Mouse (Mus musculus) gastrocnemius, postnatal 14 days (tissue): ENCODE data around the gene Hist1h1c. TPM values are rescaled to one million over a fixed set of nuclear protein-coding genes. Genes with fewer than 3 reads are reported as not detected.
"Not testable (repeated sequence)": the region's sequence is repeated elsewhere in the genome, so short reads cannot be mapped to it uniquely, and the experiment has no call there.

Source experiments
- DNase-seq: peaks from one replicate; pipeline ENCODE4 v3.0.0; 2021; ENCODE audit warnings: mixed read lengths
- intact Hi-C: fragments of 180-260 bp; cut with DNase I; formaldehyde crosslinking; loops from one replicate; pipeline ENCODE4 v1.15.1; 2025; ENCODE audit warnings: low total_unique reads
- total RNA-seq, 2 experiments: library from RNA; stranded (reverse); gene quantifications; 2 replicates each; pipeline ENCODE4 v1.2.3; 2021

The Hist1h1c gene
- total RNA-seq, 2 experiments from 2014 or later, result 258 to 269 TPM

DNA sequence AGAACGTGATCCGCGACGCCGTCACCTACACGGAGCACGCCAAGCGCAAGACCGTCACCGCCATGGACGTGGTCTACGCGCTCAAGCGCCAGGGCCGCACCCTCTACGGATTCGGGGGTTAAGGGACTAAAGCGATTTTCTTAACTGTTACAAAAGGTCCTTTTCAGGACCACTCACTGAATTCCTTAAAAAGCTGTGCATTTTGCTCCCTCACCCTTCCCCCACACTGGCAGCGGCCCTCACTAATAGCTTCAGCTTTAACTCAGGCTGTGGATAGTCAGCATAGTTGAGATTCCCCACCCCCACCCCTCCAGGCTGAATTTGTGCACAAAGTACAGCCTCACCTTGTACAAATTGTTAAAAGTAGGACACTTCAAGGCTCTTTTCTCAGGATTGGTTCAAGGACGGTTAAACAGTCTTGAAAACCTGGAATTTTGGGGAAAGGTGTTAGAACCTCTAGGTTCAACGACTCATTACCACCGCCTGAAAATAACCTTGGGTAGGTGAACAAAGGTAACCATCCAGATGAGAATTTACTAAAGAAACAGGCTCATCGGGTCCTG, 18.7 kb downstream of the Hist1h1c start:
- intact Hi-C loops, result no loop called here
- no peak for DNase-seq

DNA sequence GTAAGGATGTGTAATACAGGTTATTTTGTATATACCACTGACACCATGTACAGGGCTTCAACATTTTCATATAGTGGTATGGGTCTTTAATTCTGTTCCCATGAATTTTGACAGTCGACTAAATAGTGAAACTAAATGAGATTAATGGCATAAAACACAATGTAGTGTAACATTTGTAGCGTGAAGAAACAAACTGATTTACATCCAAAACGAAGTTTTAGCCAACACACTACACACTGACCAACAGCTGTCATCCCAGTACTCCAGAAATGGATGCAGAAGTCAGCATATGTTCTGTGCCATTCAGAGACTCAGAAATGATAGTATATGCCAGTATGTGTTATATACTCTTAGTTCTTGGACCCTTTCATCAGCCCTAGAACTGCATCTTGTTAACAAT, 19.3 kb downstream of the Hist1h1c start:
- no peak for DNase-seq
- intact Hi-C loops, result no loop called here

DNA sequence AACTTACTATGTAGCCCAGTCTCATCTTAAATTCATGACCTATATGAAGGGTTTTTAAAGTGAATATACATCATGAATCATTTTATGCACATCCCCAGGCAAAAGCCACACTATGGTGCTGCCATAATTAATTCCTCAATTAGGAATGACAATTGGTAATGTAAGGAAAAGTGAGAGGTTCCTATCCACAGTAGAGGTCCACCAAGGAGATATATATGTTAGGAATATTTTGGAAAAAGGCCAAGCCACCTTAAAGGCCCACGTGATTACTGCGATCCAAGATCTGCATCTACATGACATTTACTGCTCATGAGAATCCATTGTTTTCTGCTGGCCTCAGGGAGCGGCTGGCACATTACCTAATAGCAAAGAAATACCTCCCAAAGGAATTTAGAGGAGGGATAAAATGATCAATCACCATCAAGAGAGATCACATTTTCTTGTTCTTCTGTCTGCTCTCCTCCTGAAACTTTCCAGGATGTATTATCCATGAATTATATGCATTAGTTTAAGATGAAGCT, 20.7 kb downstream of the Hist1h1c start:
- intact Hi-C loops, result no loop called here
- no peak for DNase-seq

- intact Hi-C loops, result no loop called here
- DNase-seq, result no peak
These were observed 21.3 kb downstream of the Hist1h1c start for GRCm38 (mm10) chr13:23759916-23760239.

DNA sequence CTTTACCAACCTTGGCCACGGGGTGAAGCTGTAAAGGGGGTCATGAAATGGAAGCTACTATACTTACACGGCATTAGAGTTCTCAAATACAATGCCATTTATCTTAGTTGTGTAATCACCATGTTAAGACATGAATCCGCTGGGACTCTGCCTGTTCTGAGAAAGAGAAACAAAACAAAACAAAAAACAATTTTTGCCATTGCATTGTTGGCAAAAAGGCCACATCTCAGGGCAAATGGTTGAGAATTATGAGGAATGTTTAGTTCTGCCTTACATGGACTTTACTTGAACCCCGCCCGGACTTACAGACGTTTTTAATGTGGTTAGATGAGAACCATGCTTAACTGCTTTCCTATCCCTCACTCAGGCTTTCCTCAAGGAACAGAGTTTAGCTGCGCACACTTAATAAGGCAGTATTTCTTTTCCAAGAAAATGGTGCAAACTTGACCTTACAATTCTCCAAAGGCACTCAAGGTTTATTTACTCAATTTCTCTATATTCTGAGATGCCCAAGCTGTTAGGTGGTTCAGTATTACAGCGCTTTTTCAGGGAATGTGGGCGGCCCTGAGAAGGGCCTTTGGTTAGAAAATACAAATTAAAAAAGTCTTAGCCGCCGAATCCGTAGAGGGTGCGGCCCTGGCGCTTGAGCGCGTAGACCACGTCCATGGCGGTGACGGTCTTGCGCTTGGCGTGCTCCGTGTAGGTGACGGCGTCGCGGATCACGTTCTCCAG, 21.8 kb downstream of the Hist1h1c start:
- intact Hi-C loops, result no loop called here
- DNase-seq, result no peak

DNA sequence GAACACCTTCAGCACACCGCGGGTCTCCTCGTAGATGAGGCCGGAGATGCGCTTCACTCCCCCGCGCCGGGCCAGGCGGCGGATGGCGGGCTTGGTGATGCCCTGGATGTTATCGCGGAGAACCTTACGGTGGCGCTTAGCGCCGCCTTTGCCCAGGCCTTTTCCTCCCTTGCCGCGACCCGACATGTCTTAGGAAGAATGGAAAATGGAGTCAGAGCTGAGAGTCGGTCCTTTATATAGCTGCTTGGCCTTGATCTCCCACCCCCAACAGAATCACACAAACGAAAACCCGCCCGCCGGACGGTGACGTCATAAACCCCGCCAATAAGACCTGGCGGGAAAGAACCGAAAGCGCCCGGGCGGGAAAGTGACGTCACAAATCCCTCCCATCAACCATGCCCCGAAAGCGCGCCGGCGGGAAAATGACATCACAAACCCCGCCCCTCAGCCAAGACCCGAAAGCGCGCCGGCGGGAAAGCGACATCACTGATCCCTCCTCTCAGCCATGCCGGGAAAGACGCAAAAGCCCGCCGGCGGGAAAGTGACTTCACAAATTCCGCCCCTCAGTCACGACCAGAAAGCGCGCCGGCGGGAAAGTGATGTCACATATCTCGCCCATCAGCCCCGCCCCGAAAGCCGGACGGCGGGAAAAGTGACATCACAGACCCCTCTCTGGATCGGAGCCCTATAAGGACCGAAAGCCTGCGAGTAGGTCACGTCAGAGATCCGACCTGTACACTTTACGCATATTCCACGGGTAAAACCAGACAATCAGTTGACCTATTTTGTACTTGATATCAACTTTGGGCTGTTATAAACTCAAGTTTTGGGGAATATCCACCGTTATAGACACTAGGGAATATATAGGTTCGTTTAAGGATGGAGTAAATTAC, 22.6 kb downstream of the Hist1h1c start, which contains the start of gene Hist1h4a:
TSS of gene Hist1h4a (minus strand) at position 259 of the 893 bp plus-strand sequence.
- intact Hi-C loops, result no loop called here
- peak; percentile 96 for DNase-seq

- intact Hi-C loops, result not testable (repeated sequence)
- DNase-seq, result peak; percentile 27
These were observed 23.5 kb downstream of the Hist1h1c start, which contains the start of gene Hist1h3a for GRCm38 (mm10) chr13:23761871-23762821. Gene Hist1h3a, minus strand, starts transcription at chr13:23762386.

DNA sequence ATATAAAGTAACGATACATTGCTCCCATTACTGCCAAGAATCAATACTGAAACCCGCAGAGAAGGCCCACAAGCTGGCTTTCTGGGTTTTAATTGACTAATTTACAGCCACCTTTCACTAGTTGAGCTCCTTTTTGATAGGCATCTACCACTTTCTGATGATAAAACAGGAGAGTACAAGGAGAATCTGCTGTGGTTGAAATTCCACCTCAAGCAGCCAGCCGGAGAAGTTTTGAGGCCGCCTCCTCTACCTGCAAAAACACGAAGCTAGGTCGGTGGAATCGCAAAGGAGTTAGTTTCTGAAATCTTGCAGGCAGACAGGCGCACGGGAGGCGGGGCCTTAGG, 24.6 kb downstream of the Hist1h1c start:
- intact Hi-C loops, result no loop called here

DNA sequence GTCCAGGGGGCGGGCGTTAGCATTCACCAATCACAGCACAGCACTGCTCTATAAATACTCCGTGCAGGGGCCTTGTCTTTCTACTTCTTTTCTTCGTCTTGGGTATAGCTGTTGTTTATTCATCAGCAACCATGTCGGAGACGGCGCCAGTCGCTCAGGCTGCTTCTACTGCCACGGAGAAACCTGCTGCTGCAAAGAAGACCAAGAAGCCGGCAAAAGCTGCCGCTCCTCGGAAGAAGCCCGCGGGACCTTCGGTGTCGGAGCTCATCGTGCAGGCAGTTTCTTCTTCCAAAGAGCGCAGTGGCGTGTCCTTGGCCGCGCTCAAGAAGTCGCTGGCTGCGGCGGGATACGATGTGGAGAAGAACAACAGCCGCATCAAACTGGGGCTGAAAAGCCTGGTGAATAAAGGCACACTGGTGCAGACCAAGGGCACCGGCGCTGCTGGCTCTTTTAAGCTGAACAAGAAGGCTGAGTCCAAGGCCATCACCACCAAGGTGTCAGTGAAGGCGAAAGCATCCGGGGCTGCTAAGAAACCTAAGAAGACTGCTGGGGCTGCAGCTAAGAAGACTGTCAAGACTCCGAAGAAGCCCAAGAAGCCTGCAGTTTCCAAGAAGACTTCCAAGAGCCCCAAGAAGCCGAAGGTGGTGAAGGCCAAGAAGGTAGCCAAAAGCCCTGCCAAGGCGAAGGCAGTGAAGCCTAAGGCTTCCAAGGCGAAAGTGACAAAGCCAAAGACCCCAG, 25.1 kb downstream of the Hist1h1c start, which contains the start of gene Hist1h1a:
TSS of gene Hist1h1a (plus strand) at position 81 of the 738 bp plus-strand sequence.
- DNase-seq, result peak; percentile 77
- intact Hi-C loops, result no loop called here

More for the DNA sequence above, 24.6 kb downstream of the Hist1h1c start:
- no peak for DNase-seq

- DNase-seq, result no peak
- intact Hi-C loops, result no loop called here
These were observed 25.9 kb downstream of the Hist1h1c start for GRCm38 (mm10) chr13:23764324-23765171.

DNA sequence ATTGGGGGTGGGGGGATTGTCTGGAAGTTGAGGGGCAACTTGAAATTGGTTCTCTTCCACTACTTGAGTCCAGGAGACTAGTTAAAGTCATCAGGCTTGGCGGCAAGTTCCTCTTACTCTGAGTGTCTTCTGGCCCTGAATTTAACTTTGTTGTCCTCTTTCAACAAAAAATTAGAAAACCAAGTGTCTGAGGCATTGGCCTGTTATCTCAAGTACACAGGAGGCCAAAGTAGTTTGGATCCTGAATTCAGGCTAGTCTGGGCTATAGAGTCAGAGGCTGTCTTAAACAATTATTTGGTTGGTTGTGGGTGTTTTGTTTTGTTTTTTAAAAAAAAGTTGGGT, 26.5 kb downstream of the Hist1h1c start:
- no peak for DNase-seq
- intact Hi-C loops, result no loop called here

GRCm38 (mm10) chr13:23766772-23767171, 28.2 kb downstream of the Hist1h1c start:
- intact Hi-C loops, result no loop called here
- DNase-seq, result no peak

DNA sequence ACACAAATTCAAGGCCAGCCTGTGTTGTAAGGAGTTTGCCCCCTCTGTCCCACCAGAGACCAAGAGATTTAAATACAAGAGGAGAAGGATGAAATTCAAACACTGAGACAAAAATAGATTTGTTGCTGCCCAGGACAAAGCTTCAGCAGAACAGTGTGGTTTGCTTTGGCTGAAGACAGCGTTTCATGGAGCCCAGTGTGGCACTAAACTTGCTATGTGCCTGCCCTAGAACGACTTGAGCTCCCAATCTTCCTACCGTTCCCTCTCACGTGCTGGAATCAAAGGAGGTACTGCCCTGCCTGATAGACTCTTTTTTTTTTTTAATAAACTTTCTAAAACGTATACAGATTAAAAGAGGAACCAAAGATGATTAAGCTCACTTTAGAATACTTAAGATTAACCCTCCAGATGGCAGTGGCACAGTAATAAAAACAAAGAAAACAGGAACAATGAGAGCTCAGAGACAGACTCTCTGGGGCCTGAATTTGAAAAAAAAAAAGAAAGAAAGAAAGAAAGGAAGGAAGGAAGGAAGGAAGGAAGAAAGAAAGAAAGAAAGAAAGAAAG, 30.3 kb downstream of the Hist1h1c start:
- no peak for DNase-seq
- intact Hi-C loops, result no loop called here

DNA sequence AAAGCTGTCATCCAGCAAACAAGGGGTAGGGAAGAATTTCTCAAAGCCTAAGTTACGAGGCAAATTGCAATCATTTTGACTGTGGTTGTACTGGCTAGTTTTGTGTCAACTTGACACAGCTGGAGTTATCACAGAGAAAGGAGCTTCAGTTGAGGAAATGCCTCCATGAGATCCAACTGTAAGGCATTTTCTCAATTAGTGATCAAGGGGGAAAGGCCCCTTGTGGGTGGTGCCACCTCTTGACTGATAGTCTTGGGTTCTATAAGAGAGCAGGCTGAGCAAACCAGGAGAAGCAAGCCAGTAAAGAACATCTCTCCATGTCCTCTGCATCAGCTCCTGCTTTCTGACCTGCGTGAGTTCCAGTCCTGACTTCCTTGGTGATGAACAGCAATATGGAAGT, 31.0 kb downstream of the Hist1h1c start, which contains the start of gene Trim38:
TSS of gene Trim38 (plus strand) at position 301 of the 400 bp plus-strand sequence.
- DNase-seq, intact Hi-C loops: not testable (repeated sequence)

DNA sequence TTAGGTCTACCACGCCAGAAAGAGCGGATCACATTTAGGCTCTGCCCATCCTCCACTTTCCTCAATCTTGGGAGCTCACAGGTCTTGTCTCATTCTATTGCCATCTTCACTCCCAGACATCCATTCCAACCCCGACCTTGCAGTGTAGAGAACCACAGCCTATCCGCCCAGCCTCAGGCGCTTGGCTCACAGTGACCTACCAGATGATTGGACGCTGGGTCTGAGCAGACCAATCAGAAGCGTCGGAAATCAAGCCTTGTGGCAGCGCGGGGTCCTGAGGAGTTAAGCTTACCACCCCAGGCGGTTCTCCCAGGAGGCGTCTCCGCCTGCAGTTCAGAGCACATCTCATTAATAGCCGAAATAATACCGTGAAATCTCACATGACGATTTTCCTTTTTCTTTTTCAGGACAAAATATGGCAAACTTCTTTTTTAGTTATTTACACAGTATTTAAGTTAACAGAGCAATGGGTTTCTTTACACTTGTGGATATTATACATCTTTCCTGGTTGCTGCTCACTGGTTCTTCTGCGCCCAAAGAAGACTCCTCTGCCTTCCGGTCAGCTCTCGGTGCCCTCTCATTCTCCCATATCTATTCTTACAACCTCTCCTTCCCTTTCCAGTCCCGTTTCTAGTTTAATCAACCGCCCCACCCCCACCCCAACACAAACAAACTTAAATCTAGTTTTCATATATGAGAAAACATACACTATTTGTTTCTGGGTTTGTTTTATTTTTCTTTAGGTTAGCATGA, 34.1 kb downstream of the Hist1h1c start:
- intact Hi-C loops, result no loop called here
- peak; percentile 19 for DNase-seq

DNA sequence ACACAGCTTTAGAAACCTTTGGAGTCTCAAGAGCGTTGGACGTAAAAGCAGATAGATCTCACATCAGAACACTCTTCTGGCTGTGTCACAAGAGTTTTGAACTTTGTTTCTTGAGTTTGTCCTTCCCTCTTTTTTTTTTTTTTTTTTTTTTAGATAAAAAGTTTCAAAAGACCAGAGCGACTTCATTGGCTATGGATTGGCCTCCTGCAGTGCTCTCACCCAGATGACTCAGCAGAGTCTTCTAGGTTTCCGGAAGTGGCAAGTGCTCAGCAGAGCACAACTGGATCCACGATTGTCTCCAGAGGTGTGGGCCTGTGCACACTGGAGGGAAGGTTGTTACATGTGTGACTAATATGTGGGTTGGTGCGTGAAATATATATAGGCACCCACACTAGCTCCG, 39.7 kb downstream of the Hist1h1c start:
- DNase-seq, result no peak
- intact Hi-C loops, result no loop called here

GRCm38 (mm10) chr13:23779025-23779424, 40.4 kb downstream of the Hist1h1c start:
- intact Hi-C loops, result no loop called here
- DNase-seq, result no peak
